Mouse (Mus musculus): ENCODE measurements at regions not wholly inside any gene's neighbourhood (a gene's known extent, or its start where the extent isn't known, plus 50 kb on each side); places are given as distances from the start of the nearest gene placed in this dataset.

DNA sequence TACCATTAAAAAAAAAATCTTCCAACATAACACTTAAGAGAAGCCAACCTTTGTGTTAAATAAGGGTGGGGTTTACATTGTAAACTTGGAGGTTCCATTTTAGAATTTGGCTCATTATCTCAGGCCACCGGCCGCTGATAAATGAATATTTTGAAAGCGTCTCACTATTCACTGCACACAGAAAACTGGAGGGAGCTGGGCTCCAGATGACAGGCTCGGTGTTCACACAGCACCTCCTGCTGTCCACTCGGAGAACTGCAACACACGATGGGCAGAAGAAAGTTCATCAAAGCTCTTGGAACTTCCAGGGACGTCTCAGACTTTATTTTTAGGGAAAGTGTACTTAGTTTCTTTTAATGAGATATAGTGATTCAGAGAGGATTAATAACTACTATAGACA, 78.6 kb upstream of the Dnajc24 start:
- DNase-seq = peak; percentile 53

DNA sequence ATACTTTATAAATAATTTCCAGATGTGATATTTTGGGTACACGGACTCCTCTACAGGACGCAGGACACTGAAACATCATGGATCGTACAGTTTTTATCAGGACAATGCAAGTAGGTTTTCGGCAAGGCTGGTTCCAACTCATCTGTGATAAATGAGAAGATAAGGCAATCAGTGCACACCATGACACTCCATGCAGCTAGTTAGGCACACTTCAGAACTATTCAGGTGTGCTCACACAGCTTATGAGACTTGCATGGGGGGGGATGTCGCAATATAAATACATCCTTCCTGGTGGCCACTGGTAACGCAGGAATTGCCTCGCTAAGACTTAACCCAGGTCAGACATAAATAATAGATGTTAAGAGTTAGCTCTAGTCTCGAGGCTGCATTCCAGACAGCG, 77.3 kb upstream of the Dnajc24 start:
- no peak for DNase-seq

DNA sequence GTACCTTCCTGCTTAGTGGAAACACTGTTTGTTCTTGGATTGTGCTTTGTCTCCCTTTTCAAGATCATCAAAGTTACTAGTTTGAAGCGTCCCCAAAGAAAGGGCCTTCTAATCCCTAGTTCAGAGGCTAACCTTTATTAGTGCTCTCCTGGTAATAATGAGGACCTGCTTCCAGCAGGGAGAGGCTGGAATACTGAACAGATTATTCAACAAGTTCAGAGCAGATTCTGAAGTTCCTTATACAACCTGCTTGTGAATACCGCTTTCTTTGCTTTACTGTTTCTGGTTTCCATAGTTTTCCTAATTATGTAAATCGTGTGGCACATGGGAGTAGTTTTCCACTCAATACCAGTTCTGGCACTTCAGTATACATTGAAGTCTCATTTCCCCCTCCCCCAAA, 75.2 kb upstream of the Dnajc24 start:
- DNase-seq = no peak

- no peak for DNase-seq
Observed at GRCm38 (mm10) chr2:106074441-106074840, 71.1 kb upstream of the Dnajc24 start.

- no peak for DNase-seq
Observed at GRCm38 (mm10) chr2:106064316-106064715, 61.0 kb upstream of the Dnajc24 start.

All from kidney, adult 9 months (tissue).